Mouse (Mus musculus) testis, adult 2 months (tissue): Measurements from ENCODE around the gene Atrnl1.

ENCODE experiments used
- CTCF ChIP-seq: fragments of 200-500 bp; IDR thresholded peaks from 2 replicates; pipeline ENCODE4 v1.5.1; 2012; ENCODE audit warnings: low read depth, mild to moderate bottlenecking, inconsistent platforms, low read length, moderate library complexity; ENCODE audit not compliant: control insufficient read depth, insufficient read depth, insufficient replicate concordance
- POLR2A ChIP-seq: fragments of 200-500 bp; IDR thresholded peaks from 2 replicates; pipeline ENCODE4 v1.6.1; 2012; ENCODE audit warnings: low read depth, mild to moderate bottlenecking, inconsistent platforms, low read length, moderate library complexity; ENCODE audit not compliant: control insufficient read depth

DNA sequence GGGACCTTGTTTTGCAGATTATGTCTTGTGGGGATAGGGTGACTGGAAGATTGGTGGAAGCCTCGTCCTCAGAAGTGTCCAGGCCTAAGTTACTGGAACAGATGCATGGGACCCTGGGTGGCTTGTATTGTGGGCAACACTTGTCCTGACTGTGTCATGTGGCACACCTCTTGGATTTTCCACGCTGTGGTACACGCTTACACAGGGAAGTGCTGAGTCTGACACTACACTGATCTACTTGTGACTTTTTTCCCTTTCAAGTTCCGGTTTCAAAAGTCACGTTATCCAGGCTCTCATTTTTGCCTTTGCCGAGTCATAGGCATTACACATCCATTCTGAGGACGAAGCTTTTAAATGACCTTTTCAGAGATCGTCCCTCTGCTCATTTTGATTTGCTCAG, 314.0 kb downstream of the Atrnl1 start:
- TF ChIP-seq CTCF (no peak), POLR2A (no peak)
